Mouse (Mus musculus) spleen, embryonic (tissue): ENCODE data around the gene Cdh4.

Experiments used
- CTCF ChIA-PET: fragments of 350-600 bp; sonication (Branson Sonifier 250); formaldehyde crosslinking; loops from one replicate; lab custom pipeline; 2022; lab: Charles Lee

Gene Cdh4

DNA sequence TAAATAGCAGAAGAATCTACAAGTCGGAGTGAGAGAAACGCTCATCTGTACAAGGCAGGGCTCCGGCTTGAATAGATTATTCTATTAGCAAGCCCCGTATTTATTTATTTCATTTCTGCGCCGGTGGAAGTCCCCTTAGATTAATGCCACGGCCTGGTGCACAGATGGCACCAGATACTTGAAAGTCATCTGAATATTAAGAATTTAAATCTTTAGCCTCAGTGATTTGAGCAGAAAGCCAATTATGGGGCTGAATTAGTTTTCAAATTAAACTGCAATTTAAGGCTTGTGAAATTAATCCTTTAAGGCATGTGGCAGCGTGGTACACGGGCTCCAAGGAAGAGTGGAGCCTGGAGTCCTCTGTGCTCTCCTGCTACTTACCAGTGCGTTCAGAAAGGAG is 411.7 kb downstream of the Cdh4 start:
- CTCF ChIA-PET, result no interaction called here

DNA sequence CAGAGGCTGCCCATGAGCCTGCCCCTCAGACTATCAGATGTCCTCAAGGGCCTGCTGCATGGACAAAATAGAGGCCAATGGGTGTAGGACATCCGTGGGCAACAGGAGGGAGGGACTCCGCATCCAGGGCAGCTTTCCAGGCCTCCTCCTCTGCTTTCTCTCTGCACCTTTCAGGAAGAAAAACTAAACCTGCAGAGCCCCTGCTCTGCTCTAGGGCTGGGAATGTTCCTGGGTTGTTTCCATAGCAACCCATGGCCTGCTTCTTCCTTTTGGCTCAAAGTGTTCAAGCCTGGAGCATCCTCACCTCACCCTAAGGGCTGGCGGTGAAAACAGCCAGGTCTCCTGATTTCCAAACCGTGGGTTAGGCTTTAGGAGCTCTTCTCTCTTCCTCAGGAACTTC is 414.9 kb downstream of the Cdh4 start:
- CTCF ChIA-PET, result interaction anchor here (0.6 kb wide), 1 partner anchor 21 kb away, joined by 3 read pairs; no protein-coding TSS in a partner anchor

DNA sequence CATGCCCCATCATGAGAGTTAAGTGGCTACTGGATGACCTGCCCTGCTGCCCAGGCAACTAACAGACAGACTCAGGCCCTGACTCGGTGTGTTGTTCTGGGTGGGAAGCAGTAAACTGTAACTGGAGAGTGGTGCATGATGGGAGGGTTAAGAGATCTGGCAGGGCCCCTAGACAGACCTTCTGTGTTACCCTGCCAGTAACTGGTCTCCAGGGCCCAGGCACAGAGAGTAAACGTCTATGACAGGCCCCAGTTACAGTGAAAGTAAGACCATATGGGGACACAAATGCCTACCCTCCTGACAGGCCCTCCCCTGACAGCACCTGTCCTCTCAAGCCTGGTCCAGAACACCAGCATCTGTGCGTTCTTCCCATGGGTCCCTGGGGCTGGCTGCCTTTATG is 420.4 kb downstream of the Cdh4 start:
- CTCF ChIA-PET, result no interaction called here

DNA sequence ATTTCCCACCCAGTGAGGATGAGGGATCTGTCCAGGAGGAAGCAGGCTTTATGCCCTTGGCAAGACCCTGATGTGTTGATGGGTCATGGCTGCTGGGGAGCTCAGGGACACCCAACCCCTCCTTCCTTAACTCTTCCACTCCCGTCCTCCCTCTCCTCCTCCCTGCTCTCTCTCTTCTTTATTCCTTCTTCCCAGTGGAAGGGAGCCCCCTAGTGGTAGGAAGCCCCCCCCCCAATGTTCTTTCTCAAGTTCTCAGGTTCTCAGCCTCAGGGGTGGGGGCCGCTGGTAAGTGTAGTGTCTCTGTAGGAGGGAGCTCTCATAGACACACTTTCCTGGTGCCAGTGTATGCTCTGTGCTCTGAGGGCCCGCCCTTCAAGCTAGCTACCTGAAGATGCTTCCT is 421.0 kb downstream of the Cdh4 start:
- CTCF ChIA-PET, result no interaction called here

DNA sequence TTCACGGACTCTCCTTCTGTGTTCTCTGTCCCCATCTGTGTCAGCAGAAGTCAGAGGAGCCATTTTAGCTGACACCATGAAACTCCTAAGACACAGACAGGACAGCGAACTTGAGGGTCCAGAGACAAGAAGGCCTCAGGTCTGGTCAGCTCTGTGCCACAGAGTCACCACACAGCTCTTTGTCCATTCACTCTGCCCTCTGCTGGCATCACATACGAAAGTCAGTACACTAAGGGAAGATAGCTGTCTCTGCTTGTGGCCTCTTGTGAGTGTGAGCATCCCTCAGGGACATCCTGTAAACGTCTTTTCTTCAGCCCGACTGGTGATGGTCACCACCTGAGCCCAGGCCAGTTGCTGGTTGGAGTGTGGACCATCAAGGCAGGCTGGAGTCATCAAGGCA is 422.9 kb downstream of the Cdh4 start:
- CTCF ChIA-PET, result no interaction called here

DNA sequence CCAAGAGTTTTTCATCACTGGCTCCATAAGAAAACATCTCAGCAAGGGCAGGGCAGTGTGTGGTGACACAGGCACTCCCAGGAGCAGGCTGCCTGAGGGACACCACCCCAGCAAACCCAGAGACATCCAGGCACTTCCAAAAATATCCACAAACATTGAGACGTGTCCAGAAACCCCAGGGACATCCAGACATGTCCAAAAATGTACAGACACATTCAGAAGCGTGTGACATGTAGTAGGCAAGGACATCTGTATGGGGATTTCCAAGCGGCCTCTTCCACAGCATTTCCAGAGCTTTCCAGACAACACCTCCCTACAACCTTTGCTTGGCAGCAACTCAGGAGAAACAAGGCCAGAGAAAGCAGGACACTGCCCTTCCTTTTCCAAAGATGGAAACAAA is 425.4 kb downstream of the Cdh4 start:
- CTCF ChIA-PET, result no interaction called here

DNA sequence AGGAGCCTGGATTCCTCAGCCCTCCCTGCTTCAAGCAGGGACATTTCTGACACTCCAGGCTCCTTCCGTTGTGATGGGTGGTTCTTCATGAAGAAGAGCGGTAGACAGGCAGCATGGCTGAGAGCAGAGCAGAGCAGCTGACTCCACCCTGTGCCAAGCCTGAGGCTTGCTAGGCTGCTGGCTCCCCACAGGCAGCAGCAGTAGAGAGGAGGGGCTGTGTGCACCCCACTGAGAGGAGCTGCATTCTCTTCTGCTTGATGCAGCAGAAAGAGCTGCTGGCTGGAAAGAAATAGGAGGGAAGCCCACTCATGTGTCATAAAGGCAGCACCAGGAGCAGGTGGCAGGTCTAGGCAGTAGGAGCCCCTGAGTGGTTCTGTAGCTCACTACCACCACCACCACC is 427.6 kb downstream of the Cdh4 start:
- CTCF ChIA-PET, result no interaction called here

DNA sequence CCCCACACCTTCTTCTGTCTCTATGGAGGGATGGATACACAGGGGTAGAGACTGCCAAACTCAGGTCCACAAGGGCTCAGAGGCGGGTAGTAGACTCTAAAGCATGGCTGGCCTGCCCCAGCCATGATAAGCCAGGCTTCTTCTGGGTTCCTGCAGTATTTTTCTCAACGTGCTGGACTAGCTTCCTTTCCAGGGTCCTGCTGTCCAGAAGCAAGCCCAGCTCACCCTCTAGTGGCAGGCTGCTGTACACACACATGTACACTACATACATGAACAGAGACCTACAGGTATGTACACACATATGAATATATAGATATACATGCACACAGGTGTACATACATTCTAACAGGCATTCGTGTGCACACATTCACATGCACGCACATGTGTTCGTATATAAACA is 430.5 kb downstream of the Cdh4 start:
- CTCF ChIA-PET, result no interaction called here

DNA sequence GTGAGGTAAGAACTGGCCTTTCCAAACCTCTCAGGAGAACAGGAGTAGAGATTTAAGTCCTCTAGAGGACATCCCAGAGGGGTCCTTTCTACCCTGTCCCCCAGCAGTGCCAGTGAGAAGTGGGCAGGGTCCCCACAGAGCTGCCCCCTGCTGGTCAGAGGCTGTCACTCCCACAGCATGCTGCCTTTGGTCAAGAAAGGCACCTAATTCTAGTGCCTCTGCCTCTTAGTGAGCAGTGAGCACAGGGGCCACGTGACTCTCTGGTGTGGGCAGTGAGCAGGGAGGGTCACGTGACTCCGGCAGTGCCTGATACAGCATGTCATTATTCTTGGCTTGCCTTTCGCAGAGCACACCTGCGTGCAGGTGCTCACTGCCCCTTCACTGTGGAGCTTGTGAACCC is 431.1 kb downstream of the Cdh4 start:
- CTCF ChIA-PET, result no interaction called here

DNA sequence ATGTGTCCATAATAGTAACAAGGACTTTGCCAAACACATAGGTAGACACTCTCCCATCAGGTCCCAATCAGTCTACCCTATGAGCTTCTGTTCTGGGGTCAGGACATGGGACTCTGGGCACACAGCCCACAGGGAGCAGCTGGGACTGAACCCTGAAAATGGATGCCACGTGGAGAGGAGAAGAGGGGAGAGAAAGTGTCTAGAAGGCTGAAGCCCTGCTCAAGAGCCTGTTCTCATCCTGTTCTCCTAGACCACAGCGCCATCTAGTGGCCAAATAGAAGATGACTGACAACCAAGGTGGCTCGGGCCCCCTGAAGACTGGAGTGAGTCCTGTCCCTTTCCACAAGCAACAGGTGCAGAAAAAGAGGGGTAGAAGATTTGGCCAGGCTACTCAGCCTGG is 432.9 kb downstream of the Cdh4 start:
- CTCF ChIA-PET, result no interaction called here

DNA sequence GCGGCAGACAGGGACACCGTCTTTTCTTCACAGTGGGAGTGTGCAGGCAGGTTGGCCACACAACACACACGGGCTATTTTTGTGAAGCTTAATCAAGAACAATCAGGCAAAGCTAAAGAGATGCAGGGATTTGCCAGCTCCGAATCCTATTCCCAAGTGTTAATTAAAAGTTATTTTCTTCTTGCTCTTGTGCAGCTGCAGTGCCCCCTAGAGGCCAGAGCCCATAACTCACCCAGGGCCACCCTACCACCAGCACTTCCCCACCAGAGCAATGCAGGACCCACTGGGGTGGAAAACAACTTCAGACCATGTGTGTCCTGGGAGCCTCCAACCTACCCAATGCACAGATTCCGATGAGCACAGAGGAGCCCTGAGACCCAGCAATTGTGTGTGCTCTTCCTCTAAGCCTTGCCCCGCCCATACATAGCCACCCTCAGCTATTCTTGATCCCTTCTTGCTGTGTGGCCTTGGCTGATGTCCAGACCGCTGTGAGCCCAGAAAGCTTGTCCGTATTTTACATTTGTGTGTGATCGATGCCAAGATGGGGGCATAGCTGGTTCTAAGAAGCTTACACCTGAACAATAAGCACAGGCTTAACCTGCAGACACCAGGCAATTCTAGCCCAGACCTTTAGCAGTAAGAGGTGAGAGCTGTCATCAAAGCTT is 435.5 kb downstream of the Cdh4 start:
- CTCF ChIA-PET, result interaction anchor here (0.5 kb wide), 1 partner anchor 21 kb away, joined by 3 read pairs; no protein-coding TSS in a partner anchor

DNA sequence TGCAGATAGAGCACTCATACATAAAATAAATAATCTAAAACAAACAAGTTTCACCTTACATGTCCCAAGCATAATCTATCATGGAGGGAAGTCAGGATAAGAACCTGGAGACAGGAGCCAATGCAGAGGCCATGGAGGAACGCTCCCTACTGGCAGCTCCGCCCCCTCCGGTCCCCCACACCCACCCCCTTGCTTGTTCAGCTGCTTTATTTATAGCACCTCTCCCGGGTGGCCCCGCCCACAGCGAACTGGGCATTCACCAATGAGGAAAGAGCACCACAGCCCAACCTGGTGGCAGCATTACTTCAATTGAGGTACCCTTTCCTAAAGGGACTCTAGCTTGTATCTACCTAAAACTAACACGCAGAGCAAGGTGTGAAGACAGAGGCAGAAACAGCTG is 442.3 kb downstream of the Cdh4 start:
- CTCF ChIA-PET, result no interaction called here

DNA sequence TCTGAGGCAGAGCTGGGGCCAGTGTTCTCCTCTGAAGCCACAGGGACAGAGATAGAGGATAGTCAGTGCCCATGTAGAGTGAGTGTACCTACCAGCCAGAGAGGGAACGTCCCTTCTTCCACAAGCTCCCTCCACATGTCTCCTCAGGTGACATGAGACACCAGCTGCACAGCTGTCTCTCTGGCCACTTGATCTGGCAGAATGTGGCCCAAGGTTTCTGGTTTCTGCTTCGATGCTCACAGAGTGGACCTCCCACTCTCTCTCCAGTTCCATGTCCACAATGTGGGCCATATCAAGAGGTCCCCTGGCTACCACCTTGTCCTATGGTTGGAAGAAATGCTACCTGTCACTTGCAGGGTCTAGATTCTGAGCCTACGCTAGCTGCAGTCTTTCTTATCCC is 448.8 kb downstream of the Cdh4 start:
- CTCF ChIA-PET, result no interaction called here

DNA sequence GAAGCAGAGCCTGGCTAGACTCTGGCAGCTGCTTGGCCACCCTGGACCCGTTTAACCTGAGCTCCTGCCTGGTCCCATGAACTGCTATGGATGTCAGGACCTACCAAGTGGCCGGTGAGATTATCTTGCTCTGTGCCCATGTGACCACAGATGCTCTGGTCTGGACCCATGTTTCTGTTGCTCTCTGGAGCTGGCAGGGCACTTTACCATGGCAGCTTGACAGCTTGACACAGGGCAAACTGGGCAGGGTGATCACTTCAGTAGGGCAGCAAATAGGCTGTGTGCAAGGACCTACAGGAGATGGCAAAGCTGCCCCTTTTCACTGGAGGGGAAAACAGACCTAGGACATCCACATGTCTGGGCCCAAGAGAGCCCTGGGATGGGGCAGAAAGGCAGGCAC is 454.7 kb downstream of the Cdh4 start:
- CTCF ChIA-PET, result no interaction called here

DNA sequence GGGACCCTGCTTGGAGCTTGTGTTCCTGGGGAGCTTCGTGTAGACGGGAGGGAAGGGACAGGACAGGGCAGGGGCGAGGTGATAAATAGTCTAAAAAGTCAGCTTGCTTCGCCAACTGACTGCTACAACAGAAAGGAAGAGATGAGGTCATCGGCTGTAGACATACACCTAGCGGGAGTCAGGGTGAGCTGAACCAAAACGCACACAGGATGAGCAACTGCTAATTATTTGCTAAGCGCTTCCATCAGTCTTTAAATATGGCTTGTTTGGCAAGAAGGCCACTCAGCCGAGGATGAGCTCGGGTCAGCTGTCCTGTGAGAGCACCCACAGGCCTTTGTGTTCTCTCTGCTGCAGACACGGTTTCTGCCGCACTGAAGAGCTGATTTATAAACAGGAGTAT is 470.7 kb downstream of the Cdh4 start:
- CTCF ChIA-PET, result no interaction called here

DNA sequence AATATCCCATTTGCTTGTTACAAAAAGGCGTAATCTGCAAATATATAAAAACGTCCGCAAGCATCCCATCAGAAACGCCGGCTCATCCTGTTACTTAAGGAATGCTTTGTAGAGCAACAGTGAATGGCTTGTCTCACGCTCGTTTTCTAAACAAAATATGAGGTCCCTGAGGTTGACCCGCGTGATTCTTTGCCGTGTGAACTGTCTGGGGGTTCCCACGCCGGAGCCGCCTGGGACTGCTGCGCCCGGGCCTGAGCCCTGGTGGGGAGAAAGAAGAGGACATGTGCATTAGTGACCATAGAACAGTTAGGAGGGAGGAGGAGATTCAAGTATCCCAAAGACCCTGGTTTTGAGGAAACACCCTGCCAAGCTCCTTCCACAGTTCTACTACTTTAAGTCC is 471.1 kb downstream of the Cdh4 start:
- CTCF ChIA-PET, result no interaction called here

DNA sequence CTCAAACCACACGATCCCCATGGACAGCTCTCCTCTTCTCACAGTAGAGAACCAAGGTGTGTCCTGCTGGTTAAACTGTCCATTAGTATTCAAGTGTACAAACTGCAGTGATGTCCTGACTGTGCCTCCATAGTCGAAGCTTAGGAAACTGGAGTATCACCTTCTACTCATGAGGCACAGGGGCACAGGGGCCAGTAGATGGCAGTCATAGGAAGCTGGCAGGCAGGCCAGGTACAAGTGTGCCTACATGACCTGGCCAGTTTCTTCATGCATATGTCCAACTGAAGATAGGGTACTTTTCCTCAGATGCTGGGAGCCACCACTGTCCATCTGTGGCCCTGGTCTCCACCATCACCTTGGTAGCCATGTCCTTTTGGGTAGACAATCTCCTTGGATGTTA is 472.0 kb downstream of the Cdh4 start:
- CTCF ChIA-PET, result interaction anchor here (1.0 kb wide), 1 partner anchor 137 kb away, joined by 7 read pairs; no protein-coding TSS in a partner anchor

DNA sequence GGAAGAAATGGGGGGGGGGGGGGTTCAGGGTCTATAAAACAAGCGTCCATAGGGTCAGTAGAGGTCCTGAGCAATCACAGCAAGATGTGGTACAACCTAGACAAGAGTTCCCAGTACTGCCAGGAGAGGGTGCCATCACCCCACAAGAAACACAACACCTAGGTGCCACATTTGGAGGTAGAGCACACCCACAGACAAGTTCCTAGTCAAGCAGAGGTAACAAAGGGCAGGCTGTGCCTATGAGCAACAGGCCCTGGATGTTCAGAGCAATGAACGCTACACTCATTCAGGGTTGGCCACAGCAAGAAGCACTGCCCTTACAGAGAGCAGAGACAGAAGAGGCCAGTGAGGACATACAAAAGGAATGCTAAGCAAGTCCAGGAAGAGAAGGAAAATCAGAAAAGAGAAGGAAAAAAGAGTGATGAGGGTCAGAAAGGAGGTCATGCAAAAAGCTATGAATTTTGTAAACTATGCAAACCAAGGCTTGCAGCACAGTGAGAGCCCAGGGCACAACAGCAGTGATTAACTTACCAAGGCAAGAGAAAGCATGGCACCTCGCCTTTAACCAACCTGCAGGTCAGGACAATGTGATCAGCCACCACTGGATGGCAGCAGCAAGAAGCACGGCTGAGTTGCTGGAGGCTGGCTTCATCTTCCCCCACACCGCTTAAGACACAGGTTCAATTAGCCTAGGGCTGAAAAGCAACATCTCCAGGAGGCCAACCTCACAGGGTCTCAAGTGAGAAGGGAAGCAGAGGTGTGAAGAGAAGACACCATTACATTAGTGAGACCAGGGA is 474.8 kb downstream of the Cdh4 start:
- CTCF ChIA-PET, result interaction anchor here (0.6 kb wide), 1 partner anchor 127 kb away, joined by 3 read pairs; no protein-coding TSS in a partner anchor

DNA sequence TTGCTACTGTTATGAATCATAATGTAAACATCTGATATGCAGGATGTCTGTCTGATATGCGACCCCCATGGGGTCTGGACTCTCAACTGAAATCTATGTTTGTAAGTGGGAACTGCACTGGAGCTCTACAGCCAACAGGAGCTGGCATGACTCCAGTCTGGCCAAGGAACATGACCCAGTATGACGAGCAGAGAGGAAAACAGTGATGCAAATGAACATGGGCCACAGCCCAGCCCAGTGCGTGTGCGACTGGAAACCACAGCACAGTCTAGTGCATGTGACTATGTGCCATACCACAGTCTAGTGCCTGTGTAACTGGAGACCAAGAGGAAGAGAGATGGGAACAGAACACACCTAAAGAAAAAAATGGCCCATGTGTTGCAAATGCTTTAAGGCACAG is 477.8 kb downstream of the Cdh4 start:
- CTCF ChIA-PET, result interaction anchor here (1.3 kb wide), 1 partner anchor 126 kb away, joined by 4 read pairs; no protein-coding TSS in a partner anchor

DNA sequence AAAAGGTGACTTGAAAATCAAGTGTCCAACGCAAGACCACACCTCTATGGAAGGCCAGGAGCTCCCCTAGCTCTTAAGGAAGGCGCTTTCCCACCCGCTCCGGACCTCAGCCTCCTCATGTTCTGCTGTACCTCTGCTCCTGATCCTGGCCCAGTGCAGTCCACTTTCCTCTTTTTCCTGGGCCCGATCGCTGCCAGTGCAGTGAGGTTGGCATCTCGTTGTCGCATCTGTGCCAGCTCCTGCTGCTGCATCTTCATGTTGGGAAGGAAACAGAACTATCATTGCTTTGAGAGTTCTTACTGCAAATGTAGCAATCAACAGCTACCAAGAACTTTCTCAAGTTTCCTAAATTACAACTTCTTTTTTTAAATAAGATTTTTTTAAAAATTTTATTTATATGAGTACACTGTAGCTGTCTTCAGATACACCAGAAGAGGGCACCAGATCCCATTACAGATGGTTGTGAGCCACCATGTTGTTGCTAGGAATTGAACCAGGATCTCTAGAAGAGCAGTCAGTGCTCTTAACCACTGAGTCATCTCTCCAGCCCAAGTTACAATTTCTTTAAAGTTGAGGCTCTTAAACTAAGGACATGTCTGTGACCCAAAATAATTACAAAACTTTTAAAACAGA is 478.9 kb downstream of the Cdh4 start:
- CTCF ChIA-PET, result interaction anchor here (0.6 to 1.4 kb wide), 3 partner anchors 96 to 130 kb away, joined by 3 to 4 read pairs (median 4); no protein-coding TSS in a partner anchor

DNA sequence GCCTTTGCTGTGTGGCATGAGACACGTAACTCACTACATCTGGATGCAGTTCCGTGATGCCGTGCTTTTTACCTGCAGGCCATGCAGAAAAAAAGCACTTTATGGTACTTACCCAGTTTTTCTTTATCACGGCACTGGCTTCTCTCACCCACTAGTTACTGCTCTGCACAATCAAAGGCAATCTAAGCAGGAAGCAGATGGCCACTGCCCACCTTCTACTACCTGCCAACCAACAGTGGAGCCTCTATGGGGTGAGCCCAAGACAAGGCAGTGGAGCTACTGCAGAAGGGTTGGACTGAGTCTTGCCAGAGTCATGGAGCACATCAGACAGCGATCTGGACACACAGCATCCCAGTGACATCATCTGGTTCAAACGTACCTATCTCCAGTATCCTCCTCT is 481.8 kb downstream of the Cdh4 start:
- CTCF ChIA-PET, result no interaction called here

DNA sequence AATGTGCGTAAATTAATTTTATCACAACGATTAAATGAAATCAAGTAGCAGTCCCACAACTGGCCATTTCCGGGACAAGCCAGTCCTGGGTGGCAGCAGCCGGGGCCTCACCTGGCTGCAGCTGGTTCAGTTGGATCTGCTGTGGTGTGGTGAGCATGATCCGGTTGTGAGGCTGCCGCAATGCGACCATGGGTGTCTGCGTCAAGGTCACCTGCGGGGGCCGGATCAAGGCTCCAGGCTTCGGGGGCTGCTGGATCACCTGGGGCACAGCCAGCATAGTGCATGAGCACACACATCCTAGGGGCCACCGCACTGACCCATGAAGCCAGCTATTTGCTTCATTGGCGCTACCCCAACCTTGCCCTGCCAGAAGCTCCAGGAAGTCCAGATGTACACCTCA is 486.9 kb downstream of the Cdh4 start:
- CTCF ChIA-PET, result interaction anchor here (0.5 kb wide), 1 partner anchor 81 kb away, joined by 3 read pairs; no protein-coding TSS in a partner anchor
